Mouse (Mus musculus) erythroblast, embryonic 14.5 days (primary cell): ENCODE data around the gene Cnr2. TPM values are rescaled to one million over a fixed set of nuclear protein-coding genes. Genes with fewer than 3 reads are reported as not detected.

Experiments
- H3K27me3 ChIP-seq: 2 replicates; pipeline ENCODE4 v1.6.1; 2012; ENCODE audit warnings: inconsistent platforms; ENCODE audit not compliant: control insufficient read depth
- H3K36me3 ChIP-seq: 2 replicates; pipeline ENCODE4 v1.6.1; 2012; ENCODE audit warnings: mild to moderate bottlenecking, inconsistent platforms; ENCODE audit not compliant: control insufficient read depth
- H3K4me1 ChIP-seq: 2 replicates; pipeline ENCODE4 v1.6.1; 2012; ENCODE audit warnings: inconsistent platforms; ENCODE audit not compliant: control insufficient read depth
- H3K4me3 ChIP-seq: replicated peaks from 2 replicates; pipeline ENCODE3; 2012; ENCODE audit warnings: moderate library complexity, mild to moderate bottlenecking, inconsistent platforms
- H3K9me3 ChIP-seq: 2 replicates; pipeline ENCODE4 v1.6.1; 2012; ENCODE audit warnings: low read length, inconsistent platforms, mixed read lengths; ENCODE audit not compliant: control insufficient read depth
- GATA1 ChIP-seq: IDR thresholded peaks from 2 replicates; pipeline ENCODE4 v1.6.1; 2012; ENCODE audit warnings: low read length, inconsistent platforms, mixed read lengths
- TAL1 ChIP-seq: IDR thresholded peaks from 3 replicates; pipeline ENCODE4 v1.6.1; 2012; ENCODE audit warnings: low read length, inconsistent platforms, mixed read lengths
- polyA plus RNA-seq: library from polyadenylated mRNA; stranded (reverse); fragments of >175 nt; gene quantifications from 2 replicates; pipeline ENCODE4 v1.2.3, GENCODE M21; 2012

Cnr2 gene
- polyA plus RNA-seq, 1 experiment, result not detected

DNA sequence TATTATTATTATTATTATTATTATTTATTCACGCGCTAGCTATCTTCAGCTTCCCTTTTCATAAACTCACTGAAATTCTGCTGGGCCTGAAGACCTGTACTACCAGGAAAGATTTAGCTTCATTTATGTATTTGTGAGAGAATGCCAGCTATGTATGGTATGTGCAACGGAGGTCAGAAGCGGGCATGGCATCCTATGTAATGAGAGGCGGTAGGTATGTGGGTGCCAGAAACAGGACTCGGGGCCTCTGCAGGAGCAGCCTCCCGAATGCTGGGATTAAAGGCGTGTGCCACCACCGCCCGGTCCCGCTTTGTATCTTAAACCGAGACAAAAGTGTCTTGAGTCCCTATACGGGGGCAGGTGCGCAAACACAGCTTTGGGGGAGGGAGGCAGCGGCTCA, 67.8 kb downstream of the Cnr2 start:
- peaks cover 75% of the 10 kb centered on the region for H3K36me3 ChIP-seq
- TF ChIP-seq GATA1 (no peak), TAL1 (no peak)
- peak overlapping the region; percentile 73 for H3K4me3 ChIP-seq
- H3K27me3 ChIP-seq, result no peaks in the 10 kb centered on the region
- H3K4me1 ChIP-seq, result peaks cover 52% of the 10 kb centered on the region
- no peaks in the 10 kb centered on the region for H3K9me3 ChIP-seq

DNA sequence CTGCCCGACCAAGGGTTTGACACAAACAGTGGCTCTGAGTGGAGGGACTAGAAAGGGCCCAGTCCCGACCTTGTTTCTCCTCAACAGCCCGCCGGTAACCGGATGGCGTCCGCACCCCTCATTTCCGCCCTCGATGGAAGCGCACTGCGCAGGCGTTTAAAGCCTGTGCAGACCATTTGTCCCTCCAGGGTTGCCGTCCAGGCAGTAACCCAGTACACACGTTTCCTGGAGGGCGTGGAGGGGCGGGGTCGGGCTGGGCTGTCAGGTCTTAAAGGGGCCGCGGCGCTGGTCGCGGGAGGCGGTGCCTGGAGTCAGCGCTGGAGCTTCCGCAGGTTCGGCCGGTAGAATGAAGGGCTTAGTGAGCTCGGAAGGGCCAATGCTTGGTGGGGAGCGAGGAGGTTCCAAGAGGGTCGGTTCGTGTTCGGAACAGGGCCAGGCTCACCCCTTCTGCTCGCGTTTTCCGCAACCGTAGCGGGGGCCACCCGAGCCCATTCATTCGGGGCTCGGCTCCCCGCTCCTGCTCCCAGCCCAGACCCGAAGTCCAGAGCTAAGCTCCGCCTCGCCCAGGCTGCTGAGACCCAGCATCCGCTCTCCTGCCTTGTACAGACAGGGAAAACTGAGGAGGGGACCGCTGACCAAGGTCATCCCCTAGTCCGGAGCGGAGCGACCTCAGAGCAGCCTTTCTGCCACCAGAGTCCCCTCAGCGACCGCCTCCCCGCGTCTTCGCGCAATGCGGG, 68.4 kb downstream of the Cnr2 start, which contains the start of gene Gale:
Gene Gale (plus strand): TSS at position 271 of the 737 bp plus-strand sequence.
- Histone ChIP-seq H3K4me3 (peak within 1 kb of the TSS; percentile 73), H3K36me3 (peaks cover 75% of the 10 kb centered on the region), H3K9me3 (no peaks in the 10 kb centered on the region), H3K27me3 (no peaks in the 10 kb centered on the region), H3K4me1 (peaks cover 52% of the 10 kb centered on the region)
- TF ChIP-seq TAL1 (no peak), GATA1 (no peak)

DNA sequence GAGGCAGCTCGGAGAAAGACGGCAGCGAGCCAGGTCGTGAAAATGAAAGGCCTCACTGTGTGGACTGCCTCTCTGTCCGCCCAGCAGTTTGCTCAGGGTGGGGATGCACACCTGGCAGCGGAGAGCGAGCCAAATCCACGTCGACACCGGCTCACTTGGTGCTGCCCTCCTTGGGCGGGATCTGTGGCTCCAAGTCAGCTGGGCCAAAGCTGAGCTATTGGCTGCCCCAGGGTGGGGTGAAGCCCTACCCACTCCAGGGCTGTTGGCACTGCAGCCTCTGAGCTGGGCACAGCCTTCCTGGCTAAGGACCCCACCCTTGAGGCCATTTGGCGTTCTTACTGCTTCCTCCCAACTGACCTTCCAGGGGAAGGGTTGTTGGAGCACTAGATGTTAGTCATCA, 69.2 kb downstream of the Cnr2 start:
- TF ChIP-seq TAL1 (no peak), GATA1 (no peak)
- Histone ChIP-seq H3K4me1 (peaks cover 52% of the 10 kb centered on the region), H3K36me3 (peaks cover 75% of the 10 kb centered on the region), H3K4me3 (peak overlapping the region; percentile 73), H3K27me3 (no peaks in the 10 kb centered on the region), H3K9me3 (no peaks in the 10 kb centered on the region)

DNA sequence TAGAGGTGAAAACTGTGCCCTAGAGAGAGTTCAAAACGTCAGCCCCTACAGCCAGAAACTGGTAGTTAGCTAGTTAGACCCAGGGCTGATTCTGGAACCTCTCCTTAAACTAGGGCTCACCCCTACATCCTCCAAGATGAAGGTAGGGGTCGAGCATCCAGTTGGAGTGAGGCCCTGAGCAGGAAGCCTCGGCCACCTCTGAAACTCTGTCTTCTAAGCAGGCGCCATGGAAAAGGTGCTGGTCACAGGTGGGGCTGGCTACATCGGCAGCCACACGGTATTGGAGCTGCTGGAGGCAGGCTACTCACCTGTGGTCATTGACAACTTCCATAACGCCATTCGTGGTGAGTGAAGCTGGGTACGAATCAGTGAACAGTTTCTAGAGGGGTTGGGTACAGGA, 69.9 kb downstream of the Cnr2 start:
- no peak for TF ChIP-seq TAL1
- no peaks in the 10 kb centered on the region for H3K9me3 ChIP-seq
- H3K4me1 ChIP-seq, result peaks cover 53% of the 10 kb centered on the region
- H3K36me3 ChIP-seq, result peaks cover 75% of the 10 kb centered on the region
- H3K27me3 ChIP-seq, result no peaks in the 10 kb centered on the region
- peak overlapping the region; percentile 73 for H3K4me3 ChIP-seq

DNA sequence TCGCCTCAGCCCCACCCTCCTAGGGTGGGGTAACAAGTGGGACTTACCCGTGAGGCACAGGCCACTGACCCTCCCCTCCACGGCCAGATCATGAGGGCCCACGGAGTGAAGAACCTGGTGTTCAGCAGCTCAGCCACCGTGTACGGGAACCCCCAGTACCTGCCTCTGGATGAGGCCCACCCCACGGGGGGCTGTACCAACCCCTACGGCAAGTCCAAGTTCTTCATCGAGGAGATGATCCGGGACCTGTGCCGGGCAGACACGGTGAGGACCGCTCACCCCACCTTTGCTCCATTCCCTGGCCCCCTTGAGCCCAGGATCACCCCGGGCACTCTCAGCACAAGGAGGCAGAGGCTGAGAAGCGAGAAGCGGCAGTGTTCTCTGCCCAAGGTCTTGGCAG, 71.1 kb downstream of the Cnr2 start:
- H3K4me3 ChIP-seq, result no peak overlapping the region
- no peaks in the 10 kb centered on the region for H3K27me3 ChIP-seq
- TF ChIP-seq GATA1 (no peak), TAL1 (no peak)
- peaks cover 58% of the 10 kb centered on the region for H3K4me1 ChIP-seq
- H3K36me3 ChIP-seq, result peaks cover 70% of the 10 kb centered on the region
- H3K9me3 ChIP-seq, result no peaks in the 10 kb centered on the region

DNA sequence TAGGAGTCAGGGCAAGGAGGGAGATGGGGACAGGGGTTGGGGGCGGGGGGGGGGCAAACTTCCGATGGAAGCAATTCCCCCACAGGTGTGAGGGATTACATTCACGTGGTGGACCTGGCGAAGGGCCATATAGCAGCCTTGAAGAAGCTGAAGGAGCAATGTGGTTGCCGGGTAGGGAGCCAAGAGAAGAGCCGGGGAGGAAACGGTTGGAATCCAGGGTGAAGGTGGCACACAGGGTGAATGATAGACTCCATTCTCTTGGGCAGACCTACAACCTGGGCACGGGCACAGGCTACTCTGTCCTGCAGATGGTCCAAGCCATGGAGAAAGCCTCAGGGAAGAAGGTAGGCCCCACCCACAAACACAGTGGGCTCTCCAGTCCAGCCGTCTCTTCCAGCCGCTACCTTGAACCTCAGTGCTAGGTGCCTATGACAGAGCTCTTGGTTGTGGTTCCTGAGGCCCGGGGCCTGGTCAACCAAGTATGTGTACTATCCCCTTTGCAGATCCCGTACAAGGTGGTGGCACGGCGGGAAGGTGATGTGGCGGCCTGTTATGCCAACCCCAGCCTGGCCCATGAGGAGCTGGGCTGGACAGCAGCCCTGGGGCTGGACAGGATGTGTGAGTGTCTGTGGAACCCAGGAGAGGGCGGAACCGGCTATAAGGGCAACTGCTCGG, 72.0 kb downstream of the Cnr2 start:
- H3K27me3 ChIP-seq, result no peaks in the 10 kb centered on the region
- H3K36me3 ChIP-seq, result peaks cover 61% of the 10 kb centered on the region
- TF ChIP-seq TAL1, result no peak
- no peak for TF ChIP-seq GATA1
- peaks cover 58% of the 10 kb centered on the region for H3K4me1 ChIP-seq
- H3K9me3 ChIP-seq, result no peaks in the 10 kb centered on the region
- H3K4me3 ChIP-seq, result no peak overlapping the region

DNA sequence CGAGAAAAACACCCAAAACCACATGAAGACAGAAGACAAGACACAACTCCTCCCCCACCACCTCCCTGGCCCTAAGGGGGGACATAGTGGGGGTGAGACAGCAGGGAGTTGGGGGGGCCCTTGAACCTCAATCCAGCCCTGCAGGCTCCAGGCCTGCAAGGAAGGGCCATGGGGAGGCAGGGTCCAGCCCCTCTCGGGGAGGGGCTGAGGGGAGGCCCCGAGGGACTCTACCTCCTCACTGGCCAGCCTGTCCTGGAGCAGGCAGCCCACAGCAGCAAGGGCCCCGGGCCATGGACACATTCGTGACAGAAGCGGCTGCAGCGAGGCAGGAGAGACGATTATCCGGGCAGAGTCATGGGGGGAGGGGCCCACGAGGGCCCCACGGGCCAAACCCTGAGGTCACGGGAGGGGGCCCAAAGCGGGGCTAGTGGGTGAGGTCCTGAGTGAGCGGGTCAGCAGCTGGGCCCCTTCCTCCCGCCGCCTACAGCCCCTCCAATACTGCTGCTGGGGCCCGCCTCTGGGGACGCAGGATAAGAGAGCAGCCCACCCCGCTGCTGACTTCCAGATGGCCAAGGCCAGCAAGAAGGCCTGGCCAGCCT, 73.2 kb downstream of the Cnr2 start:
- H3K27me3 ChIP-seq, result no peaks in the 10 kb centered on the region
- no peak for TF ChIP-seq TAL1
- no peak for TF ChIP-seq GATA1
- peaks cover 64% of the 10 kb centered on the region for H3K36me3 ChIP-seq
- H3K4me3 ChIP-seq, result no peak overlapping the region
- H3K9me3 ChIP-seq, result no peaks in the 10 kb centered on the region
- peaks cover 58% of the 10 kb centered on the region for H3K4me1 ChIP-seq

DNA sequence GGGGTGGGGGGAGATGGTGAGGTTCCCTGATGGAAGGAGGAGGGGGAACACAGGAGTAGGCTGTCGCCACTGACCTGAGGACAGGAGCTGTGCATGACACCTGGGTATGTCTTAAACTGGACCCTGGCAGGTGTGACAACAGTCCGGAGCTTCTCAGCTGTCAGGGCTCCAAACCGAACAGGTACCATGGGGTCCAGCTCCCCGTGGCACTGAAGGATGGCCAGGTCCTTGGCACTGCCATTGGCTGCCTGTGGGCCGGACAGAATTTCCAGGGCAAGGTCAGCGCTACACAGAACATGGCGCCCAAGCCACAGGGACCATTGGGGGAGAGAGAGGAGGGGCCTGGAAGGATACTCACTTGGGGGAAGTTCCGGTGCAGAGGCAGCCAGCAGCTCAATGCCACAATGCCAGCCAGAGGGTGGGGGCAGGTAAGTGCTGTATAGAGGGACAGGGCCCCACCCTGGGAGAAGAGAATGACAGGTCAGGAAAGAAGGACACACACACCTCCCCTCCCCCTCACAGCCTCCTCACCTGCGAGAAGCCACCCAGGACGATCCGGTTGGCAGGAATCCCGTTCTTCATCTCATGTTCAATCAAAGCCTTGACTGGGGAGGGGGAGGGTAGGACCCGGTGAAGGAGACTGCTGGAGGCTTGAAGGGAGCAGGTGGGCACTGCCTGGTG, 74.0 kb downstream of the Cnr2 start:
- H3K4me3 ChIP-seq, result no peak overlapping the region
- H3K9me3 ChIP-seq, result no peaks in the 10 kb centered on the region
- TF ChIP-seq GATA1 (no peak), TAL1 (no peak)
- H3K36me3 ChIP-seq, result peaks cover 73% of the 10 kb centered on the region
- no peaks in the 10 kb centered on the region for H3K27me3 ChIP-seq
- peaks cover 57% of the 10 kb centered on the region for H3K4me1 ChIP-seq

Other genes starting within 250 kb of the Cnr2 start
- gene Ifnlr1, start 209.1 kb upstream of the Cnr2 start, polyA plus RNA-seq, result not detected in 2 replicates
- gene Il22ra1, start 167.2 kb upstream of the Cnr2 start, polyA plus RNA-seq, result 0.02 TPM in 1 of 2 replicates, not detected in the other
- gene Myom3, start 135.7 kb upstream of the Cnr2 start, polyA plus RNA-seq, result not detected in 2 replicates
- 21.7 and 28.6 TPM in 2 replicates for gene Srsf10, start 39.6 kb upstream of the Cnr2 start, polyA plus RNA-seq
- 0.66 and 1.0 TPM in 2 replicates for gene Pnrc2, start 21.5 kb upstream of the Cnr2 start, polyA plus RNA-seq
- gene Fuca1, start 25.3 kb downstream of the Cnr2 start, polyA plus RNA-seq, result 0.33 and 0.54 TPM in 2 replicates
- gene Hmgcl, start 51.1 kb downstream of the Cnr2 start, polyA plus RNA-seq, result 4.9 and 5.7 TPM in 2 replicates
- 3.9 and 5.3 TPM in 2 replicates for gene Gale, start 68.3 kb downstream of the Cnr2 start, polyA plus RNA-seq
- gene Lypla2, start 77.2 kb downstream of the Cnr2 start, polyA plus RNA-seq, result 13.4 and 14.0 TPM in 2 replicates
- gene Pithd1, start 91.9 kb downstream of the Cnr2 start, polyA plus RNA-seq, result 16.8 and 28.3 TPM in 2 replicates
- 0.98 and 1.5 TPM in 2 replicates for gene Eloa, start 126.4 kb downstream of the Cnr2 start, polyA plus RNA-seq
- 148 and 157 TPM in 2 replicates for gene Rpl11, start 158.0 kb downstream of the Cnr2 start, polyA plus RNA-seq
- 0.38 and 0.54 TPM in 2 replicates for gene Id3, start 248.1 kb downstream of the Cnr2 start, polyA plus RNA-seq